Mouse (Mus musculus) bone marrow, adult 2 months (tissue): Measurements from ENCODE around the gene Nploc4.

Experiments used
- CTCF ChIP-seq: fragments of 200-500 bp; IDR thresholded peaks from 2 replicates; pipeline ENCODE4 v1.5.1; 2011; ENCODE audit warnings: low read length, control low read depth; ENCODE audit not compliant: control insufficient read depth, insufficient read depth
- POLR2A ChIP-seq: fragments of 200-500 bp; IDR thresholded peaks from 2 replicates; pipeline ENCODE4 v1.6.1; 2011; ENCODE audit warnings: low read depth, mild to moderate bottlenecking, control low read depth, low read length, borderline replicate concordance; ENCODE audit not compliant: control insufficient read depth

GRCm38 (mm10) chr11:120455413-120455812 lies 17.9 kb upstream of the Nploc4 start:
- TF ChIP-seq CTCF (no peak), POLR2A (no peak)
